Mouse (Mus musculus): Measurements from ENCODE around the gene Pabpc5. TPM values are rescaled to one million over a fixed set of nuclear protein-coding genes. Genes with fewer than 3 reads are reported as not detected.
A peak's percentile ranks its signal among the peaks of the same experiment; 100 is the strongest.

Gene Pabpc5
- total RNA-seq (2021): under 1 TPM; 0.60 to 0.70 TPM
- long read RNA-seq, experiment 1: 0 reads
- long read RNA-seq, experiment 2: 0 reads

DNA sequence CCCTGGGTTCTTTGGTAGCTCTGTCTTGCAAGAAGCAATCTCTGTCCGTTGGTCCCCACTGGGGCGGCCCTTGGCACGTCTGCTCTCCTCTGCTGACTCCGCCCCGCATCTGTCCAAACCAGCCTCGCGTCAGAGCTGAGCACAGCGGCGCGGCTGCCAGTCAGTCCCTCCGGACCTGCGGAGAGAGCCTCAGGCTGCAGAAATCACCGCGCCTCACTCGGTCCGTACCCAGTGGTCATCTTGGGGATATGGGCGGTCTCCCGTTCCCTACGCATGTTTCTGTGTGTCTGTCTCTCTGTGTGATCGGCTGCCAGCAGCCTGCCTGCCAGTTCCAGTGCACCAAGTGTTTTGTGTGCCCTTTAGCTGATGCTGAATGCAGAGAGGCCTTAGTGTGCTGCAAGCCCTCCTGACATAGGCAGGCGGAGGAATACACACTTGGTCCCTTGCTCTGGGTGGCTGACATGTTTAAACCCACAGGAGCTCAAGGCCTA lies at the start of gene Pabpc5:
Pabpc5 (plus strand) TSS at position 116 of the 491 bp plus-strand sequence.
- DNase-seq: peak; percentile 69

GRCm38 (mm10) chrX:119886957-119887593 lies 39.9 kb upstream of the Pabpc5 start:
- no peak for DNase-seq

DNA sequence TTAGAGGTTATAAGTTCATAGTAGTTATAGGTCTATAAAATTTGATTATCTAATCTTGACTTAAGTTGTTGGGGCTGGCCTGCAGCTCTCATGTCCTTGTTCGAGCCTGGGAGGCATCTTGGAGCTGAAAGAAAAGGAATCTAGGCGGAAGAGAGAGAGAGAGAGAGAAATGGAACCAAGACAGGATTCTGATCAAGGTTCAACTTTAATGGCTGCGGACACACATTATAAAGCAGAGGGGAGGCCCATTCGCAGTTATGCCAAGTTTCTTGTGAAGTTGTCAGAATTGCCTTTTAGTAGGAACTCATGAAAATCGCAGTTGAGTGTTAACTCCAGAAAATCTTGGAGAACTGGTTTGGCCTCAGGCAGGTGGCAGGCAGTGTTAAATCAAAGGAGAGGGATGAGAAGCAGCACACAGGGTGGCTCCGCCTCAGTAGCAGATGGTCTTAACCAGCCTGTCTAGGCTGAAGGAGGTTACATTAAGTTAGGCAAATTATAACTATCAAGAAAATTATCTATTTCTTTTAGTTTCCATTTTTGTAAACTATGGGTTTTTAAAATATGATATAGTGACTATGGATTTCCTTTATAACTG lies 38.6 kb upstream of the Pabpc5 start:
- DNase-seq: no peak

GRCm38 (mm10) chrX:119927852-119928251 lies 856 bp downstream of the Pabpc5 start:
- no peak for DNase-seq

Data from adrenal gland, postnatal 10 days (tissue).